Mouse (Mus musculus): Measurements from ENCODE around the gene Plagl1. TPM values are rescaled to one million over a fixed set of nuclear protein-coding genes. Genes with fewer than 3 reads are reported as not detected.
"Not testable (repeated sequence)": the region's sequence is repeated elsewhere in the genome, so short reads cannot be mapped to it uniquely, and the experiment has no call there.

Gene Plagl1
- polyA plus RNA-seq (2015; fragmentation: Nextera tagmentation; extraction: Ambion mirVana), result 20.9 and 22.6 TPM in 2 replicates

- no peak for ATAC-seq (ENCODE audit: insufficient read depth)
- Histone ChIP-seq H3K9ac (no peak within 1 kb of the TSS), H3K4me2 (peak within 1 kb of the TSS; percentile 51), H3K4me3 (replicated peaks) (peak within 1 kb of the TSS; percentile 23; the same call in 1 of the 2 replicates), H3K4me1 (replicated peaks) (peaks cover 4% of the 10 kb centered on the region; the same call in 1 of the 2 replicates), H3K36me3 (replicated peaks) (no peaks in the 10 kb centered on the region), H3K9me3 (replicated peaks) (no peaks in the 10 kb centered on the region), H3K27me3 (peaks cover 11% of the 10 kb centered on the region), H3K27ac (replicated peaks) (no peak within 1 kb of the TSS)
- 64% methylated on average over 11 of the region's 11 CpGs for WGBS (ENCODE audit: insufficient replicate concordance)
Measured at GRCm38 (mm10) chr10:13060021-13060668, at the start of gene Plagl1. TSS of gene Plagl1 (plus strand) at chr10:13060504.

DNA sequence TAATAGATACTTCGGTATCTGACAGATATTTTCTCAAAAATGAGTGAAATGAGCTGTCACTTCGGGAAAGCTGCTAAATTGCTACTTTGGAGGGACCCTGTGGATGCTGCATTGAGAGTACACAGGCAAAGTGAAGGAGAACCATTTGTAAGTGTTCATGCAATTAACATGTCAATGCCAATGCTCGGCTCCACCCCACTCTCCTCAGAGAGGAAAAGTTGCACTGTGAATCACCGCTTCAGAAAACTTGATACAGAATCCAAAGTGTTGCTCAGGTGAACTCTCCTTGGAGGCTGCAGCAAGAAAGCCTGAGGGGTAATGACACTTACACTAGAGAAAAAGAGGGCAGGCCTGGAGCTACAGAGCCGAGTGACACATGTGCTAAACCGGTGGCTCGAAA lies 46.3 kb upstream of the Plagl1 start:
- no peaks in the 10 kb centered on the region; the same call in 1 of the 2 replicates for H3K36me3 ChIP-seq (replicated peaks)
- H3K4me2 ChIP-seq, result no peak overlapping the region
- H3K27me3 ChIP-seq, result no peaks in the 10 kb centered on the region
- H3K9me3 ChIP-seq (replicated peaks), result no peaks in the 10 kb centered on the region
- 71% methylated on average over 7 of the region's 7 CpGs for WGBS (ENCODE audit: insufficient replicate concordance)
- H3K4me1 ChIP-seq (replicated peaks), result peaks cover 23% of the 10 kb centered on the region
- ATAC-seq (ENCODE audit: insufficient read depth), result no peak
- no peak overlapping the region for H3K9ac ChIP-seq
- H3K27ac ChIP-seq (replicated peaks), result no peak overlapping the region
- H3K4me3 ChIP-seq (replicated peaks), result no peak overlapping the region

DNA sequence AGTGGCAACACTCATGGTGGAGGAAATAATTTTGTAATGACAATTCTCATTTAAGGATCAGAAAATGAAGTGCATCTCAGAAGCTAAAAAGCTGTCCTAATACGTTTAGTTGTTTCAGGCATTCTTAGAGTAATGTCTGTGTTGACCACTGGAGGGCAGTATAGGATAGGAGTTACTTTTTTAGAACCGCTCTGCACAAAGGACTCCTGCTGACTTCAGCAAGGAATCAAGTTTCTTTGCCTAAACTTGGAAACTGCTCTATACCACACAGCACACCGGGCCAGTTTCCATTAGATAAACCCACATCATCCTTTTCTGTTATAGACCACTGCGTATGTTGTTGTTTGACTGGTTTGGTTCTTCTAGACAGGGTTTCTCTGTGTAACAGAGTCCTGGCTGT lies 43.7 kb upstream of the Plagl1 start:
- Histone ChIP-seq H3K4me2 (no peak overlapping the region), H3K9me3 (replicated peaks) (no peaks in the 10 kb centered on the region), H3K27ac (replicated peaks) (no peak overlapping the region), H3K4me3 (replicated peaks) (no peak overlapping the region), H3K36me3 (replicated peaks) (no peaks in the 10 kb centered on the region), H3K27me3 (no peaks in the 10 kb centered on the region), H3K9ac (no peak overlapping the region), H3K4me1 (replicated peaks) (peaks cover 9% of the 10 kb centered on the region)
- WGBS (ENCODE audit: insufficient replicate concordance), result 20% methylated on average over 4 of the region's 4 CpGs
- ATAC-seq (ENCODE audit: insufficient read depth), result 0 out of 2 replicates have a peak, but pooled peaks have one; percentile 25

GRCm38 (mm10) chr10:13018510-13018909 lies 41.8 kb upstream of the Plagl1 start:
- no peak overlapping the region for H3K4me3 ChIP-seq (replicated peaks)
- H3K9me3 ChIP-seq (replicated peaks), result no peaks in the 10 kb centered on the region
- H3K4me1 ChIP-seq (replicated peaks), result 0 out of 2 replicates have a peak, but pooled peaks cover 1% of the 10 kb centered on the region
- WGBS (ENCODE audit: insufficient replicate concordance), result 60% methylated on average over 7 of the region's 7 CpGs
- no peak for ATAC-seq (ENCODE audit: insufficient read depth)
- no peaks in the 10 kb centered on the region for H3K36me3 ChIP-seq (replicated peaks)
- H3K27me3 ChIP-seq, result no peaks in the 10 kb centered on the region
- H3K4me2 ChIP-seq, result no peak overlapping the region
- H3K27ac ChIP-seq (replicated peaks), result no peak overlapping the region
- H3K9ac ChIP-seq, result no peak overlapping the region

GRCm38 (mm10) chr10:13019026-13019425 lies 41.3 kb upstream of the Plagl1 start:
- no peaks in the 10 kb centered on the region for H3K4me1 ChIP-seq (replicated peaks)
- no peak overlapping the region for H3K4me3 ChIP-seq (replicated peaks)
- WGBS (ENCODE audit: insufficient replicate concordance), result 57% methylated on average over 5 of the region's 5 CpGs
- no peaks in the 10 kb centered on the region for H3K27me3 ChIP-seq
- H3K27ac ChIP-seq (replicated peaks), result no peak overlapping the region
- no peaks in the 10 kb centered on the region for H3K36me3 ChIP-seq (replicated peaks)
- no peak for ATAC-seq (ENCODE audit: insufficient read depth)
- no peak overlapping the region for H3K9ac ChIP-seq
- no peaks in the 10 kb centered on the region for H3K9me3 ChIP-seq (replicated peaks)
- H3K4me2 ChIP-seq, result no peak overlapping the region

DNA sequence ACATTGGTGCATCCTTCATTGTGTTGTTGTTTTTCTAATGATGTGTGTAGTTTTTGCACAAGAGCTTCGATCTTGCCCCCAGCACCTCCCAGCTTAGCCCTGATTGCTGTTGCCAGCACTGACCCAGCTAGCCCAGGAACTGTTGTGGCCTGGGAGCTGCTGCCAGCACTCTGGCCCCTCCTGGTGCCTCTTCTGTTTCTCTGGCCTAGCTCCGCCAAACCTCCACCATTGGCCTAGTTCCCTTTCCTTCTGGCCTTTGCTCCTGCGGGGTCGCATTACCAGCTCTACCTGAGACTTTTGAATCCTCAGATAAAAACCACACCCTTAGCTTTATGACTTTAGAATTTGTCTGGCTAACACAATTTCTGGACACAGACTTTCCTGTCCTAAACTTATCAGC lies 38.2 kb upstream of the Plagl1 start:
- no peak for ATAC-seq (ENCODE audit: insufficient read depth)
- H3K4me1 ChIP-seq (replicated peaks), result no peaks in the 10 kb centered on the region
- 64% methylated on average over 4 of the region's 4 CpGs for WGBS (ENCODE audit: insufficient replicate concordance)
- H3K27ac ChIP-seq (replicated peaks), result no peak overlapping the region
- H3K9me3 ChIP-seq (replicated peaks), result no peaks in the 10 kb centered on the region
- no peak overlapping the region for H3K9ac ChIP-seq
- no peak overlapping the region for H3K4me2 ChIP-seq
- H3K27me3 ChIP-seq, result no peaks in the 10 kb centered on the region
- H3K36me3 ChIP-seq (replicated peaks), result no peaks in the 10 kb centered on the region
- H3K4me3 ChIP-seq (replicated peaks), result no peak overlapping the region

GRCm38 (mm10) chr10:13023985-13024384 lies 36.3 kb upstream of the Plagl1 start:
- not testable (repeated sequence) for H3K4me1 ChIP-seq (replicated peaks); H3K36me3 ChIP-seq (replicated peaks); H3K27ac ChIP-seq (replicated peaks); H3K27me3 ChIP-seq; ATAC-seq (ENCODE audit: insufficient read depth); H3K4me2 ChIP-seq; H3K4me3 ChIP-seq (replicated peaks); H3K9ac ChIP-seq; H3K9me3 ChIP-seq (replicated peaks)
- WGBS (ENCODE audit: insufficient replicate concordance), result 21% methylated on average over 3 of the region's 3 CpGs

GRCm38 (mm10) chr10:13027702-13028101 lies 32.6 kb upstream of the Plagl1 start:
- Histone ChIP-seq H3K36me3 (replicated peaks) (no peaks in the 10 kb centered on the region), H3K27ac (replicated peaks) (no peak overlapping the region)
- WGBS (ENCODE audit: insufficient replicate concordance), result 63% methylated on average over 5 of the region's 5 CpGs

DNA sequence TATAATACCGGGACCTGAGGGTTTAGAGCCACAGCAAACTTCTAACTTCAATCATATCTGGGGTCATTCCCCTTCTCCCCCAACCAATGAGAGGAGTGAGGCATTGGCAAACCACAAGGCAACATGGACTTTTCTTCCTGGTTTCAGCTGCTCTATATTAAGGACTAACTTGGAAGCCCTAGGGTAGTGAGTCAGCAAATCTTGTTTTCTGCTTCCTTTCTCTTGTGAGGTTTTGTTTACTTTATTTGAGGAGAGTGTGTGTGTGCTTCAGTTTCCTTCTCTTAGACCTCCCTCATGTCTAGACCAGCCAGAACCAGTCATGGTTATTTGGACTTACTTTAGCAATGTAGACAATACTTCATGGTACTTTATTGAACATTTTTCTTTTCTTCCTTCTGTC lies 32.1 kb upstream of the Plagl1 start:
- Histone ChIP-seq H3K9me3 (replicated peaks) (no peaks in the 10 kb centered on the region), H3K4me1 (replicated peaks) (no peaks in the 10 kb centered on the region), H3K27me3 (no peaks in the 10 kb centered on the region), H3K27ac (replicated peaks) (no peak overlapping the region), H3K4me3 (replicated peaks) (no peak overlapping the region), H3K4me2 (no peak overlapping the region), H3K36me3 (replicated peaks) (no peaks in the 10 kb centered on the region), H3K9ac (no peak overlapping the region)
- WGBS (ENCODE audit: insufficient replicate concordance), result 57% methylated on average over 1 of the region's 1 CpGs
- no peak for ATAC-seq (ENCODE audit: insufficient read depth)

More at GRCm38 (mm10) chr10:13027702-13028101, 32.6 kb upstream of the Plagl1 start:
- H3K9me3 ChIP-seq (replicated peaks), result no peaks in the 10 kb centered on the region
- no peak overlapping the region for H3K9ac ChIP-seq
- H3K27me3 ChIP-seq, result no peaks in the 10 kb centered on the region
- H3K4me1 ChIP-seq (replicated peaks), result no peaks in the 10 kb centered on the region
- no peak overlapping the region for H3K4me2 ChIP-seq
- no peak for ATAC-seq (ENCODE audit: insufficient read depth)
- H3K4me3 ChIP-seq (replicated peaks), result no peak overlapping the region

- Histone ChIP-seq H3K9ac (no peak overlapping the region), H3K9me3 (replicated peaks) (no peaks in the 10 kb centered on the region), H3K4me2 (no peak overlapping the region), H3K27me3 (no peaks in the 10 kb centered on the region), H3K4me3 (replicated peaks) (no peak overlapping the region), H3K4me1 (replicated peaks) (no peaks in the 10 kb centered on the region), H3K27ac (replicated peaks) (no peak overlapping the region), H3K36me3 (replicated peaks) (no peaks in the 10 kb centered on the region)
- 76% methylated on average over 5 of the region's 5 CpGs for whole genome bisulfite sequencing (ENCODE audit: insufficient replicate concordance)
- no peak for ATAC-seq (ENCODE audit: insufficient read depth)
Measured at GRCm38 (mm10) chr10:13029416-13029815, 30.9 kb upstream of the Plagl1 start.

- H3K4me3 ChIP-seq (replicated peaks), result no peak overlapping the region
- H3K27ac ChIP-seq (replicated peaks), result no peak overlapping the region
- H3K36me3 ChIP-seq (replicated peaks), result no peaks in the 10 kb centered on the region
- no peaks in the 10 kb centered on the region for H3K9me3 ChIP-seq (replicated peaks)
- 55% methylated on average over 3 of the region's 3 CpGs for WGBS (ENCODE audit: insufficient replicate concordance)
- H3K27me3 ChIP-seq, result no peaks in the 10 kb centered on the region
- H3K9ac ChIP-seq, result no peak overlapping the region
- no peaks in the 10 kb centered on the region for H3K4me1 ChIP-seq (replicated peaks)
- no peak for ATAC-seq (ENCODE audit: insufficient read depth)
- H3K4me2 ChIP-seq, result no peak overlapping the region
Measured at GRCm38 (mm10) chr10:13035270-13035669, 25.0 kb upstream of the Plagl1 start.
